Mouse (Mus musculus) NIH3T3 (cell line): ENCODE measurements at regions not wholly inside any gene's neighbourhood (a gene's known extent, or its start where the extent isn't known, plus 50 kb on each side); places are given as distances from the start of the nearest gene placed in this dataset.
"Not testable (repeated sequence)": the region's sequence is repeated elsewhere in the genome, so short reads cannot be mapped to it uniquely, and the experiment has no call there.

Experiments used
- DNase-seq: peaks from one replicate; pipeline ENCODE4 v3.0.0-alpha.2; 2012; ENCODE audit warnings: low read depth

GRCm38 (mm10) chr6:37748296-37748980, 122.2 kb upstream of the Trim24 start:
- DNase-seq: no peak

GRCm38 (mm10) chr6:37749016-37749415, 121.6 kb upstream of the Trim24 start:
- DNase-seq: no peak

GRCm38 (mm10) chr6:37750271-37750670, 120.3 kb upstream of the Trim24 start:
- DNase-seq: no peak

- no peak for DNase-seq
Observed at GRCm38 (mm10) chr6:37751701-37752100, 118.9 kb upstream of the Trim24 start.

GRCm38 (mm10) chr6:37761003-37761402, 109.6 kb upstream of the Trim24 start:
- DNase-seq: not testable (repeated sequence)

- no peak for DNase-seq
Observed at GRCm38 (mm10) chr6:37763036-37763435, 107.6 kb upstream of the Trim24 start.

GRCm38 (mm10) chr6:37767690-37768089, 102.9 kb upstream of the Trim24 start:
- no peak for DNase-seq

- no peak for DNase-seq
Observed at GRCm38 (mm10) chr6:37773294-37773693, 97.3 kb upstream of the Trim24 start.

GRCm38 (mm10) chr6:37775151-37775550, 95.5 kb upstream of the Trim24 start:
- no peak for DNase-seq

- no peak for DNase-seq
Observed at GRCm38 (mm10) chr6:37779893-37780292, 90.7 kb upstream of the Trim24 start.

- no peak for DNase-seq
Observed at GRCm38 (mm10) chr6:37781894-37782293, 88.7 kb upstream of the Trim24 start.

GRCm38 (mm10) chr6:37785280-37785679, 85.3 kb upstream of the Trim24 start:
- DNase-seq: not testable (repeated sequence)

GRCm38 (mm10) chr6:37785741-37786140, 84.9 kb upstream of the Trim24 start:
- no peak for DNase-seq

GRCm38 (mm10) chr6:37787858-37788257, 82.8 kb upstream of the Trim24 start:
- DNase-seq: not testable (repeated sequence)

- no peak for DNase-seq
Observed at GRCm38 (mm10) chr6:37790878-37791277, 79.7 kb upstream of the Trim24 start.

GRCm38 (mm10) chr6:37794211-37794610, 76.4 kb upstream of the Trim24 start:
- no peak for DNase-seq

GRCm38 (mm10) chr6:37795001-37795400, 75.6 kb upstream of the Trim24 start:
- no peak for DNase-seq

- no peak for DNase-seq
Observed at GRCm38 (mm10) chr6:37803231-37803630, 67.4 kb upstream of the Trim24 start.

- not testable (repeated sequence) for DNase-seq
Observed at GRCm38 (mm10) chr6:37805896-37806295, 64.7 kb upstream of the Trim24 start.

- not testable (repeated sequence) for DNase-seq
Observed at GRCm38 (mm10) chr6:37806529-37807191, 64.0 kb upstream of the Trim24 start.

GRCm38 (mm10) chr6:37815218-37815617, 55.4 kb upstream of the Trim24 start:
- not testable (repeated sequence) for DNase-seq
